Mouse (Mus musculus) cerebellum, adult (tissue): ENCODE results near the gene Cbll1.
"Not testable (repeated sequence)": the region's sequence is repeated elsewhere in the genome, so short reads cannot be mapped to it uniquely, and the experiment has no call there.

ENCODE experiments used
- ATAC-seq: cut with Nextera tagmentation; 2 replicates; pipeline ENCODE4 v1.9.2; 2017; ENCODE audit warnings: mild to moderate bottlenecking, moderate library complexity, mixed read lengths; ENCODE audit not compliant: insufficient number of reproducible peaks, low FRiP score, low TSS enrichment

Cbll1 gene

DNA sequence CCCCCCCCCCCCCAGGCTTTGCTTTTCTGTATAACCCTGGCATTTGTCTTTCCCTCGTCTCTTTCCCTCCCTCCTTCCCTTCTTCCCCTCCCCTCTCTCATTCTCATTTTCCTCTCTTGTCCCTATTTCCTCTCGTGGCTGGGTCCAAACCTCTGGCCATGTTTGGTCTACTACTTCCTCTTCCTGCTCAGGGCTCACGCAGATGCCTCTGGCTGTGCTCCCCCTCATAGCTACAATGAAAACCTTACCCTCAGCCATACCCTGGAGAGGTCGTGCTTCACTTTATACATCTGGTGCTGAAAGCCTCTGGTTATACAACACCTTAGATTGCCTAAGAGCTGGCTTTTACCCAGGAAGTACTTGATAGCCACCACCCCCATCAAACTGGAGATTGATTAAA is 1.9 kb upstream of the Cbll1 start:
- ATAC-seq: no peak

DNA sequence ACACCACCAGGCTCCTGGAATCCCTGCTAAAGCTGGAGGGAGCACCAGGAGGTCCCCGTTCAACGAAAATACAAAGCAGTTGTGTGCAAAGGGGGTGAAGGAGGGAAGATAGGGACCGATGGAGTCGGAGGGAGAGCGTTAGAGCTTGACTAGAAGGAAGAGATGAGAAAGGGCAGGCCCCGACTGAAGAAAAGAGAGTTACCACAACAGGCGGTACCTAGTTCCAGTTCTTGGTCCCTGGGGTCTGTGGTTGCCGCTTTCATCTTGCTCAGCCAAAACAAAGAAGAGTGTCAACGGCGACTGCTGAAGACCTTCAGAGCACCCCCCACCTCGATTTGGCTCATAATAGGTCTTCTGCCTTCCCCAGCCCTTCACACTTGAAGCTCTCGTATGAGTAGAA is 780 bp upstream of the Cbll1 start:
- no peak; the same call in 1 of the 2 replicates for ATAC-seq

GRCm38 (mm10) chr12:31498936-31499313 is 491 bp downstream of the Cbll1 start:
- no peak; the same call in 1 of the 2 replicates for ATAC-seq

DNA sequence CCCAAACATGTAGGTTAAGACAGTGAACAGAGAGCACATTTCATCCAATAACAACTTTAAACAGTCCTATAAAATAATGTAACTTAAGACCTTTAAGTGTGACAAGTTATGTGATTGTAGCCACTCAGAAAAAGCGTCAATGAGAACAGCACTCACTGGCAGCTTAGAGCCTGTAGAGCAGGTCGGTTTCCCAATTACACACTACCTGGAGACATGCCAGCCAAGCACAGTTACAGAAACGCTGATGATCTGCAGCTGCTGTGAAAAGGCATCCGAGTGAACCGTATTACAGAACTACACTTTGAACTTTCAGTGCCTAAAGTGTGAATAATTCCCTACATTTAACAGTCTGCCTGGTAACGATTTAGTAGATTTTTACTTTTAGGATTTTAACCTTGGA is 13.0 kb downstream of the Cbll1 start:
- no peak for ATAC-seq

DNA sequence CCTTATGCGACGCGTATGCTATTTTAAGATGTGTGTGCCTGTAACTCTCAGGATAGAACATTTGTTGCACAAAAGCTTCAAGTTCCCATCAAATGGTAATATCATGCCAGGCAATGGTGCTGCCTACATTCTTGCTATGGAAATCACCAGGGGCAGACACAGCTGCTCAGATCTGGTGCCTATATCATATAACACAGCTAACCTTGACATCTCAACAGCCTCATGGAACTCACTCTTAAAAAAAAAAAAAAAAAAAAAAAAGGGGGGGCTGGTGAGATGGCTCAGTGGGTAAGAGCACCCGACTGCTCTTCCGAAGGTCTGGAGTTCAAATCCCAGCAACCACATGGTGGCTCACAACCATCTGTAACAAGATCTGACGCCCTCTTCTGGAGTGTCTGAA is 21.2 kb downstream of the Cbll1 start:
- ATAC-seq: not testable (repeated sequence)

- no peak for ATAC-seq
Measured at GRCm38 (mm10) chr12:31462615-31463014, 36.8 kb downstream of the Cbll1 start.

DNA sequence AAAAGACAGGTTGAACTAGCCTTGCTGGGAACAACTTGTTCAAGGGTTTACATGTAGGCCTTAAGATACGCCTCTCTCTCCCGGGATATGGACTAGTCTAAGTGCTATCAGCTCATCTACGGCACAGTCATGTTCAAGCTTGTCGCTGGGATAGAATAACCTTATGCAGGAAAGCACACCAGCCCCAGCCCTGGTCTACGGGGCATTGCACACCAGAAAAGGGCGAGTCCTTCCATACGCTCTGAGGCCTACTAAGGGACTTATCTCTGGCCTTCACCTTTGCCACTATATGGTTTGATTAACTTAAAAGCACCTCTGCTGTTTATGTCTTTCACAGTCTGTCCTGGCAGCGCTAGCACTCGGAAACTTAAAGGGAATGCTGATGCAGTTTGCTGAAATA is 38.0 kb downstream of the Cbll1 start:
- no peak for ATAC-seq

DNA sequence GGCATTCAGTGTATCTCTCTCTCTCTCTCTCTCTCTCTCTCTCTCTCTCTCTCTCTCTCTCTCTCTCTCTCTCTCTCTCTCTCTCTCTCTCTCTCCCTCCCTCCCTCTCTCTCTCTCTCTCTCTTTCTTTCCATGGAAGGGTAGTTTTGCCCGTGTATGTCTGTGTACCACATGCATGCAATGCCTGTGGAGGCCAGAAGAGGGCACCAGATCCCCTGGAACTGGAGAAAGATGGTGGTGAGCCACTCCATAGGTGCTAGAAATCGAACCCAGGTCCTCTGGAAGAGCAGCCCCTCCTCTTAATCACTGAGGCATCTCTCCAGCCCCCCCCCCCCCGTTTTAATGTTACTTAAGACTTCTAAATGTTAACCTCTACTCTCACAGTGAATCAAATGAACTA is 39.1 kb downstream of the Cbll1 start:
- not testable (repeated sequence) for ATAC-seq

DNA sequence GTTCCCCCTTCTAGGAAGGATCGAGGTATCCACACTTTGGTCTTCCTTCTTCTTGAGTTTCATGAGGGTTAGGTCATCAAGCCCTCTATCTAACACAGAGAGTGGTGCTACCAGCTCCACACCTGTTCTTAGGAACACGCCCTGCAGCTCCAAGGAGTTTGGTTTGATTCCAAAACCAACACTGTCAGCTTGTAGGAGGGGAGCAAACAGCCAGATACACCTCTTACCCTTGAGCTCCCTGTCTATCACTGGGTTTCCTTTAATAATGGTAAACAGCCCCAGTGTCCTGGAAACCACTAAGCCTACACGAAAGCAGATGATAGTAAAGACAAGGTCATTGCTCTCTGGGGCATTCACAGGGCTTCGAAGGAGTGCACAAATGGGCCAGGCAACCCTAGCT is 40.9 kb downstream of the Cbll1 start:
- ATAC-seq: no peak

- ATAC-seq: no peak
Measured at GRCm38 (mm10) chr12:31456271-31456670, 43.1 kb downstream of the Cbll1 start.

- ATAC-seq: no peak
Measured at GRCm38 (mm10) chr12:31449341-31449740, 50.1 kb downstream of the Cbll1 start.

GRCm38 (mm10) chr12:31444827-31445226 is 54.6 kb downstream of the Cbll1 start:
- no peak for ATAC-seq

DNA sequence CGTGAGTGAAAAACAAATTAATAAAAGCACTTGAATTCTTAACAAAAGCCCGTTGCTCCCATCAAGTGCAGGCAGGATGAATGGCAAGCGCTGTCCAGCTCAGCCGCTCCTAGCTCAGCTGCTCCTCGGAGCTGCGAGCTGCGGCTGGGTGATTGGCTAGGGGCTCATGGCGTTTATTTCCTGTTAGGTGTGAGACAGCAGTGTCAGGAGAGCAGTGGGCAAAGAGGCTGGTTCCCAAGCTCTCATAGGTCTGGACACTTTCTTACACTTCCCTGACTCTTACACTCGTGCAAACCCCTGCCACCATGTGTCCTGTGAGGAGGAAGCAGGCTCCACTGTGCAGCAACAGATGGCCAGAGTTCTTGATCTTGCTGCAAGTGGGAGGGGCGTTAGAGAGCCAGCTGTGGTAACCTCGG is 55.3 kb downstream of the Cbll1 start:
- no peak for ATAC-seq

- no peak for ATAC-seq
Measured at GRCm38 (mm10) chr12:31439612-31440011, 59.8 kb downstream of the Cbll1 start.

- ATAC-seq: no peak
Measured at GRCm38 (mm10) chr12:31437791-31438190, 61.6 kb downstream of the Cbll1 start.
